Mouse (Mus musculus) A20 (cell line): ENCODE results near the gene Chrna4.

Experiments
- DNase-seq: peaks from one replicate; pipeline ENCODE4 v3.0.0-alpha.2; 2011; ENCODE audit warnings: low read depth, low spot score

Gene Chrna4

DNA sequence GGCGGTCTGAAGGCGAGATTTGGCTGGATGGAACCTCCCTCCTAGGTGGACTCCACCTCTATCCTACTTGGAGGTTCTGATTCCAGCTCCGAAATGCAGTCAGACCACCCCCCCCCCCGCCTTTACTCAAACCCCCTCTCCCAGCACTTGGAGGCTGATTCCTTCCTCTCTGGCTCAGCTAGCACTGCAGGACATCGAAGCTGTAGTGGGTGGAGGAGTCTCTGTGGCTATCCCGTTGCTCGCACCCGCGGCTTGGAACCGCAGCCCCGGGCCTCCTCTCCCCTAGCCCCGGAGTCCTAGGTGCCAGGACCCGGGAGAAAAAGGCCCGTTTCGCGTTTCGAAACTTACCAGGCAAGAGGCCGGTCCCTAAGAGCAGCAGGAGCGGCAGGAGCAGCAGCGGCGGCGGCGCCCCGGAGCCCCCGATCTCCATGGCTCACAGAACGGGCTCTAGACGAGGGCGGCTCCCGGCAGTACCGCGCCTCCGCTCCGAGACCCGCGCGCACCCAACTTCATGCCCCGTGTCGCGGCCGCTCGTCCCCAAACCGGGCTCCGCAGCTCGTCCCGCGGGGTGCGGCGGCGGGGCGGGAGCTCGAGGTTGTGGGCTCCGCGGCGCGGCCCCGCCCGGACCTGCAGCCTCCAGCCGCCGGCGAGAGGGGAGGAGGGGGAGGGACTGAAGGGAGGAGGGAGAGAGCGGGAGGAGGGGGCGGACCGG is 4.5 kb downstream of the Chrna4 start:
- no peak for DNase-seq

DNA sequence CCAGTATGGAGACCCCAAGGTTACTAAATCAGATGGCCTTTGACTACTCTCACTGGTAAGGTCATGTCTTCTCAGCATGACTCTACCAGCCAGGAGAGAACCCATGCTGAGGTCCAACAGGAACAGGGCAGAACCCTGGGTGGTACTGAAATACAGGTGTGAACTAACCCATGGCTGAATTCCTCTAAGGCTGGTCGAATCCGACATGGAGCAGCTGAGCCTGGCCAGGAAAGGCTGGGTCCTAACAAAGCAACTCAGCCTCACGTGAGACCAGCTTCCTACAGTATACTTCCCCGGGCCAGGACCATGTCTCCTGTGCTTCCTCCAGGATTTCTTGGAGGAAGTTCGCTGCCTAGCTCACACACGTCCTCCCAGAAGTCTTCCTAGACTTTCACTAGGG is 6.8 kb downstream of the Chrna4 start:
- no peak for DNase-seq

DNA sequence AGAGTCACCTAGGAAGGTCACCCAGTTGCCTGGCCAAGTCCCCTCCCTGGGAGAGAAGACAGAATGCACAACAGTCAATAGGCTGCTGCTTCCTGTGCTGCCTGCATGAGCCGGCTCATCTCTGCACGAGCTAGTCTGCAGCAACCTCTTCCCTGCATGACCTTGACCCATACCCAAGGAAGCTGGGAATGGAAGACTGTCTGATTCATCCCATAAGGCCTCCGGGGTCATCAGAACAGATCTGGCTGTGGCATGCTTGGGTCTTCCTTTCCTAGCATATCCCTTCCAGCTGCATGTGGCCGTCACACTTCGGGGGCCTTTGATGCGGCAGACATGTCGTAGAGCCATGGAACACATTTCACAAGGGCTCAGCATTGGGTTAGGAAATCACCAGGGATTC is 8.2 kb downstream of the Chrna4 start:
- no peak for DNase-seq

DNA sequence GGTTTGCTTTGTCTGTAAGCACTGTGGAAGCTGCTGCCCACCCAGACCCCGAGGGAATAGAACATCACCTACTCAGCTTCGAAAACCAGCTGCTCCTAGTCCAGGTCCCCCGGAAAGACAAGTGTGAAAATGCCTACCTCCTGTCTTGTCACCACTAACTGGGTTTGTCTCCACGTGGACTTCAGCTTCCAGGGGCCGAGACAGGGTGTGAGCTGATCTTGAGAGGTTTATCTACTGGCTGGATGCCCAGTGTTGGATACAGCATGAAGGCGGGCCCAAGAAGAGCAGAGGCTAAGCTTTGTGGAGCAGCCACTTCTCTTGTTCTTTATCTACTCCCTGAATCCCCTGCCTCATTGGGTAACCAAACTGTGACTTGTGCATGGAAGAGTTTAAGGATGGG is 10.0 kb downstream of the Chrna4 start:
- DNase-seq: no peak

DNA sequence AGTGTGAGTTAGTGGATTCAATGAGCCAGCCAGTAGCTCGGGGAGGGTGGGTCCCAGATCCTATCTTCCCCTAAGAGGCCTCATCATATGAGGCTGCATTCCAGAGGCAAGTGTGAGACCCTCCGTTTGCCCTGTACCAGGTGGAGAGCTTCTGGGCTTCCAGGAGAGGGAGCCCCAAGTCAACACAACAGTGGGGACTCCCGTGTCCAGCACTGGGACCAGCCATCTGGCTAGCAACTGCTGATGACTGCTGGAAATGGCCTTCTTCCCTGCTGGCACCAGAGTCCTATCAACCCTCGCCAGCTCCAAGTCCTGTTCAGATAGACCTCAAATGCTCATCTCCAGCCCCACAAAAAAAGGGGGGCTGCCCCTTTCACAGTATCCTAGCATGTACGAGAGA is 10.9 kb downstream of the Chrna4 start:
- DNase-seq: peak; percentile 8

DNA sequence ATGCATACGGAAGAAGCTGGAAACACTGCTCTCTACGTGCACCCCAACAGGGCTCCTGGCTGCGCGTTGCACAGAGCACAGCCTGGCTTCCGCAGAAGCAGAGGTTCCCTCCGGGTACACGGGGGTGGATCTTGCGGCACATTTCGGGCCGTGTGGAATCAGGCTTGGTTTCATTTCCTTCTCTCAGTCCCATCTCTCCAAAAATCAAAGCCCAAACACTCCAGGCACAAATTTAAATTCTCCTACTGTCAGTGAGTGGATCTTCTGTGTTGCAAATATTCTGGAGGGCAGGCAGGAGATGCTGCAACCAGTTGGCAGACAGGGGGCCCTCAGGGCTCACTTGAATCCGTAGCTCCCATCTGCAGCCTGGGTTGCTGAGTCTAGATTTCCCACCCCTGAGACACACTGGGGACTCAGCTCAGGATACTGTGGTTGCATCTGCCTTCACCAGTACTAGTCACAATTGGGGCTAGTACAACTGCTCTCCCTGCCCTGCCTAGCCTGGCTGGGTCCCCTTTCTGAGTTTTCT is 11.9 kb downstream of the Chrna4 start:
- DNase-seq: no peak

DNA sequence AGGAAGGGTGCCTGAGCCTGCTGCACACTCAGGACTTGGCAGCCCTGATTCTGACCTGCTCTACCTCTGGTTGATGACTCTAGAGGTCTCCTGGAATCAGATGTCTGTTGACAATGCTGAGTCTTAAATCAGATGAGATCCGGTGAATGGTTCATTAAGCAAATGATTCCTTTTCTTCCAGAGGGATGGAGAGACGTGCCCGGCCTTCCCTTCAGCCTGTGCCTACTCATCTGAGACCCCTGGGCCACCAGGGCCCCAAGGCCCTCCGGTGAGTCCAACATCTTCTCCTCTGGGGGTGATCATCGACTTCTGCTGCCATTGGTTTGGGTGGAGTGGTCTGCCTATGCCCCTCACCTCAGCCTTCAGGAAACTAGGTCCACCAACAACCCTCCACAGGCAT is 35.0 kb downstream of the Chrna4 start:
- DNase-seq: no peak

DNA sequence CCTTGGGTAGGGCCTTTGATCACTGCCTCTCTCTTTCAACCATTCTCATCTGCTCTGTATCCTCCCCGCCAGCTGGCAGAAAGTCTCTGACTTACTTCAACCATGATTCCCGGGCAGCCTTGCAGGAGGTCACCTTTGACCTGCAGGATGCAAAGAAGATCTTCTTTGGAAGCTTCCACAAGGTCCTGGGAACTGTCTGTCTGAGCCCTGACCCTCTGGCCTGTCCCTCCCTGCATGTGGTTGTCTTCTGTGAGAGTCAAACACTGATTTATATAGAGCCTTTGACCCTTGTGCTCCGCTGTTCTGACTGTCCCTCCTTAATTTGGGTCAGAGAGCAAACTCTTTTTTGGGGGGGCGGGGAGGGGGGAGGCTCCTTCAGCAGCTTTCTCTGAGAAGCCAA is 36.3 kb downstream of the Chrna4 start:
- DNase-seq: no peak

DNA sequence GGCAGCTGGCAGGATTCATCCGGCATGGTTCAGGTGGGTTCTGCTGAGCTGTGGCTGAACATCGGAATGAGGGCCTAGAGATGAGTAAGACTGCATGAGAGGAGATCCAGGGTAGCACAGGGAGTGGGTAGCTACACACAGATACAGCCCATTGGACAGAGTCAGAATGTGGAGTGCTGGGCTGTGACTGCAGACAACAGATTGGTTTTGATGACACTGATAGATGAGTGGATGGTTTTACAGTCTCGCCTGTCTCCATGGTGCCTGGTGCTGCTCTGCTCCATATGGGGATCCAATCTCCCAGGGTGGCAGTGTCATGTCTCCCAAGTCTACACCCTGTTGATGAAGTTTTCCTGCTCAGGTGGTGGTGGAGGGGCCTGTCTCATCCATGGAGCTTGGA is 46.4 kb downstream of the Chrna4 start:
- DNase-seq: no peak

DNA sequence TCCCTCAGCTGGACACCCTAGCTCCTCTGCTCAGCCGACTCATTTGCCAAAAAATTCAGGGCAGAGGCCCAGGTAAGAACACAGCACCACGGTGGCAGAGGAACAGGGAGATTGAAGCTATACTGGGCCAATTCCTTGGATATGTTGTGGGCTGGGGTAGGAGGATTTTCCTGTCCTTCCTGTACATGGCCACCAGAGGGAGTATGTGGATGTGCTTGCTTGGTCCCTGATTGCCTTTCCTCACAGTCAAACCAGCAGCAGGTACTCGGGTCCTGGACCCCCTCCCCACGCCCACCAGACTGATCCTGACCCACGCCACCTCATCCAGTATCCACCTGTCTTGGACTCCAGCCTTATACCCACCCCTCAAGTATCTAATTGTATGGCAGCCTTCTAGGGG is 46.9 kb downstream of the Chrna4 start:
- peak; percentile 36 for DNase-seq

DNA sequence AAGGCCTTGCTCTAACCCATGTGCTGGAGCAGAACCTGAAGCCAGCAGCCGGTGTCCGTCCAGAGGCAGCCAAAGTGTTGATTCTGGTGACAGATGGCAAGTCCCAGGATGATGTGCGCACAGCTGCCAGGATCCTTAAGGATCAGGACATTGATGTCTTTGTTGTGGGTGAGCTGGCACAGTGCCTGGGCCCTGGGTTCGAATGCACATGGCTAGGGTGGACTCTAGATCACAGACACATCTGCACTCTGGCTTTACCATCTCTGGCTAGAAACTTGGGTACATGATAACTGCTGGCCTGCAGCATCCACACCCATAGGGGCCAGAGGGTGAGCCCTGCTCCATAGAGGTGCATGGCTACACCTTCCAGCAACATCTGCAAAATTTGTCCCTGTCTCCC is 47.9 kb downstream of the Chrna4 start:
- no peak for DNase-seq

DNA sequence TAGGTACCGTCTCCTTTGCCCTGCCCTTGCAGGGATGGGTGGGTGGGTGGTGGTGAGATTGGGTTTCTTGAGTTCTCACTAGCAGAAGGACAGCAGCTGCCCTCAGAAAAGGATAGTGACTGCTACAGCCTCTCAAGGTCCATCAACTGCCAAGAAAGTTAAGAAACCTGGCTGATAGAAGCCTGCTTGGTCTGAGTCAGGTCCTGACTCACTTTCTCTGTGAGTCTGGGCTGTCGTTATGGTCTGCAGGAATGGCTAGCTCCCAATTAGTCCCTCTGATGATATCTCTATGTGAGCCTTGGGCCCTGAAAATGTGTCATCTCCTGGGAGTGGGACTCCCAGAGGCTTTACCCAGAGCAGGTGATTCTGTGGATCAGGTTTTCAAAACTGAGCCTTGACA is 49.0 kb downstream of the Chrna4 start:
- DNase-seq: no peak

DNA sequence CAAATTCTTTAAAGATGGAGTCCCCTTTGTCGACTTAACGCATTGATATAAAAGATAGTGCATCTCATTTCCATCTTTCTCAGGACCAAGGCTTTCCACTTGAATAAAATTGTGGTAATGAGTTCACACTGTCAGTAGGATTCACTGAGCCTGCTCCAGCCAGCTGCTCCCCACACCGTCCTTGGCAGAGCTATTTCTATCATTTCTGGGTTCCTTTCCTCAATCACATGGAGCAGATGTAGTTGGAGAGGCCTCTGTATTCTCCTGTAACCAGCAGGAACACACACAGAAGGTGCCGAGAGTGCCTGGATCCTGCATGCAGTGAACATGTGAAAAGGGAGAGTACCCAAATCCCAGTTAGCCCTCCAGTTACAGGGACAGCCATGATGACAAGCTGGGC is 53.0 kb downstream of the Chrna4 start:
- DNase-seq: no peak

DNA sequence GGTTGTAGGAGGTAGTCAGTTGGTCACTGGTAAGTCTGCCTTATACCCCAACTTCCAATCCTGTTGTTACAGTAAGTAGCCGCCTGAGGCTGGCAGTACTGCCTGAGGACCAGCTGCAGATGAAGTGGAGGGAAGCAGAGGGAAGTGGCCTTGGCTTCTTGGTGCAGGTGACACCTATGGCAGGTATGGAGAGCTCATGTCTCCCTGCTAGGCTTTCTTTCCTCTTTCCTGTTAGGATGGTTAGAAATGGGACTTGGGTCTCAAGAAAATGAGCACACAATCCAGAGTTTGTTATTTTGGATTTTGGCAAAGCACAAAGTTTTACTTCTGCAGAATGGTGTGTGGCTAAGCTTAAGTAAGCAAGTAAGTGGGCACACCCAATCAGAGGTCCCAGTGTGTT is 54.4 kb downstream of the Chrna4 start:
- no peak for DNase-seq

DNA sequence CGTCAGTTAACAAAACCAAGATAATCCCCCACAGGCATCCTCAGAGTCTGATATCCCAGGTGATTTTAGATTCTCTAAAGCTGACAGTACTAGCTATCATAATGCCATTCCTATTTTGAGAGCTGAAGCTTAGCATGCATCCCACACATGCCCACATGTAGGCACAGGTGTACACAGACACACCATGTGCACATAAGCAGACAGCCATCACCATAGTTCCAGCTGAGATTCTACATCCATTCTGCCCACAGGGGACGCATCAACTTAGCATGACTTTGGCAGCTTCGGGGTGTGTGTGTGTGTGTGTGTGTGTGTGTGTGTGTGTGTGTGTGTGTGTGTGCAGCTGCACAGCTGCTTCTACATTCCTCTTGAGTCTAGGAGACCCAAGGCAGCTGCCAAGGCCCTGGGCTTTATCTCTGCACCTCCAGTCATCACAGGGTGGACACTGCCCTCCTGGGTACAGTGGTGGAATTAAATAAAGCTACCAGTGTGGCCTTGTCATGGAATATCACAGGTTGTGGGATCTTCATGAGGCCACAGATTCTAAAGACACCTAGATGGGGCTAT is 54.9 kb downstream of the Chrna4 start:
- no peak for DNase-seq

DNA sequence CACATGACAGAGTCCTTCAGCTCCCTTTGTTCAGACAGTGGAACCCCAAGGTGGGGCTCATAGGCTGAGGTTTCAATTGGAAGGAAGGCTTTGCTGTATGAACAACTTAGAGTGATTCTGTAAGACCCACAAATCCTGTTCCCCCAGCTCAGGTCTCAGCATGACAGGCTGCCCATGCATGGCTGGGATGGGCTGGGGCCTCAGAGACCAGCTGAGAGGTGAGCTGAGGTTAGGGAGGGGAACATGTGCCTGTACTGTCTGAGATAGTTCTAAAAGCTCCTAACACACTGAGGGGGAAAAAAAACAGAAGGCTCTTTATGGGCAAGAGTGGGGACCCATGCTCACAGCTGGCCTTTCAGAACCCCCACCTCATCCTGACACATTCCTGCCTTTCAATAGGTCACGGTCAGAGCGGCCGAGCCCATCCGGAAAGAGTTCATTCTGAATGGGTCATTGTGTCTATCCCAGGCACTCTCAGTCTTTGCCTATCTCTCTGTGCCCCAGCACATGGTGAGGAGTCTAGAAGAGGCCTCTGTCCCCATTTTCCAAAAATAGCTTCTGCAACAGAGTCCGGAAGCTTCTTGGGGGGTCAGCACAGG is 55.8 kb downstream of the Chrna4 start:
- DNase-seq: no peak

DNA sequence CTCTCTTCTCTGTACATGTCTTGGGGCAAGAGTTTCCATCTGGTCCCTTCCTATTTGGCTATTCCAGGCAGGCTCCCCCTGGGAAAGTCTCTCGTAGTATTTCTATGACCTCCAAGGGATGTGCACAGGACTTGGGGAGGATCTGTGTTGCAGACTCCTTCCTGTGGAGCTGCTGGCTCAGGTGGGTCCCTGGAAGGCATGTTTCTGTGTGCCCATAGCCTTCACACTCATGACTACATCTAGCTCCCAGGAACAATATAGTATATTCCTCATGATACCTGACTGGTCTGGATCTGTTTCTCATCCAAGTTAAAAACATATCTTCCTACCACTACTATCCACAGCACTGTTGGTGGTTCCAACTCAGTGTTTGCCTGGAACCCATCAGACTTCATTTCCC is 56.3 kb downstream of the Chrna4 start:
- no peak for DNase-seq

DNA sequence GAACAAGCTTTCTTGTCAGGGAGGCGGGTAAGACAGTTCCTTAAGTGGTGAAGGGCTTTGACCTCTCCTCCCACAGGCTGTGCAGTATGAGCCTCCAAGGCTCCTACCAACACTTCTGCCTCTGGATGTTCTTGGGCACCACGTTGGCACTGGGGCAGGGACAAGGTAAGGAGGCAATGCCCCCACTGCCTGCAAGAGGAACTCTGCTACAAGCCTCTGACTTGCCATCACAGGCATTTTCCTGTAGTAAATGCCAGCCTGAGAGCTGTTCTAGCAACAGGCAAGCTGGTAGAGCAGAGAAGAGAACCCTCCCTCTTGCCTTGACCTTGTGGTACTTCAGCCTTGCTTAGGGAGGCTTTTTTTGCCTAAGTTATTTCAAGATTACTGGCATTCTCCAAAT is 56.9 kb downstream of the Chrna4 start, which contains the start of gene Col20a1:
Gene Col20a1 (plus strand): TSS at position 87 of the 400 bp plus-strand sequence.
- no peak for DNase-seq

DNA sequence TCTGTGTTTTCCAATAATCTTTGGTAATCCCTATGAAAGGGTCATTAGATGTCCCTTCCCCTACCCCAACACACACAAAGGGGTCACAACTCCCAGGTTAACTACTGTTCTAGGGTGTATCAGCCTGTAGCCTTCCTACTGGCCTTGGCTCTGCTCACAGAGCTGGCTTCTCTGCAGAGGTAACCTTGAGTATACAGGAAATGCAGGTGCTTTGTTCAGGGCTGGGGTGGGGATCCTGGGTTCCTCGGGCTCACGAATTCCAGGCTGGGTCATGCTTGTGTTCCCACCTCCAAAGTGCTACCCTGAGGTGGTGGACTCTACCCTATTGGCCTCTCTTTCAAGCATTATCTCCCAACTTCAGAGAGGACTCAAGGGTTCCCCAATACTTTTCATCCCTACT is 57.7 kb downstream of the Chrna4 start:
- no peak for DNase-seq

DNA sequence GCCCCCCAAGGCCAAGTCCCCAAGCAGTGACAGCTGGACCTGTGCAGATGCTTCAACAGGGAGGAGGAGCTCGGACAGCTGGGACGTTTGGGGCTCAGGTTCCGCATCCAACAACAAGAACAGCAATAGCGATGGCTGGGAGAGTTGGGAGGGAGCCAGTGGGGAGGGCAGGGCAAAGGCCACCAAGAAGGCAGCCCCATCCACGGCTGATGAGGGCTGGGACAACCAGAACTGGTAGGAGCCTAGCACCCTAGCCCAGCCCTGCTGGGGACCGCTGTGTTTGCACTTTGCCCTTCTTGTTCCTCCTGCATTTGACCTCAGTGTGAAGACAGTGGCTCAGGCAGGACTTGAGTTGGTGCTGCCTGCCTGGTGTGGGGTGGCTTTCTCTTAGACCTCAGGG is 62.2 kb downstream of the Chrna4 start:
- no peak for DNase-seq
